Mouse (Mus musculus): ENCODE data around the gene Catip. TPM values are rescaled to one million over a fixed set of nuclear protein-coding genes. Genes with fewer than 3 reads are reported as not detected.

Catip gene
- total RNA-seq, 2 experiments from 2014 or later, result 0.12 TPM; not detected in 1

DNA sequence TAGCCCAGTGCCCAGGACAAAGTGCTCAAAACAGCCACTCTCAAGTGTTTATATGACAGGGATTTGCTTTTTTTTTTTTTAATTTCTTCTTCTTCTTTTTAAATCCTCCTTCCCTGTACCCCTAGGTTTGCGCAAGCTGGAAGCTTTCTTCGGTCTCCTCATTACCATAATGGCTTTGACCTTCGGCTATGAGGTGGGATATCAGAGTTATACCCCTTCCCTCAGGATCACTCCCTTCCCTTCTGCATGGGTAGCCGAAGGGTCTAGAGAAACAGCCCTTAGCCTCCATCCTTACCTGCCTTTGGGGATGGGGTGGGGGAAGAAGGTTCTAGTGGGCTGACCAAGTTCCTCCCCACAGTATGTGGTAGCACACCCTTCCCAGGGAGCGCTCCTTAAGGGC lies 18.6 kb downstream of the Catip start:
- intact Hi-C loops (cut with DNase I), result no loop called here
- DNase-seq, result no peak

DNA sequence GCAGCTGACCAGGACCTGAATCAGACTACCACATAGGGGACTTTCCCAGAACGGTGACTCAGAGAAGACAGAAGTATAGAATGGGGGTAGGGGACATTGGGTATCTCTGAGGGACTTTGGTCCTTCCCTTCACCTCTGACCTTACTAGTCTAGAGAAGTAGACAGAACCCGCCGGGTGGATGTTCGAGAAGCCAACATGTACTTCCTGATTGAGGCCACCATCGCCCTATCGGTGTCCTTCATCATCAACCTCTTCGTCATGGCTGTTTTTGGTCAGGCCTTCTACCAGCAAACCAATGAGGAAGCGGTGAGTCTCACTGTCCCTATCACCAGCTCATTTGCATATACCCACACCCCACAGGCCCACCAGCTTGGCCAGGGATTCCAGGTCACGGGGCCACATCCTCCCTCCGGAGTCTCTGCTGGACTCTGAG lies 19.7 kb downstream of the Catip start:
- no peak for DNase-seq
- intact Hi-C loops (cut with DNase I), result no loop called here

DNA sequence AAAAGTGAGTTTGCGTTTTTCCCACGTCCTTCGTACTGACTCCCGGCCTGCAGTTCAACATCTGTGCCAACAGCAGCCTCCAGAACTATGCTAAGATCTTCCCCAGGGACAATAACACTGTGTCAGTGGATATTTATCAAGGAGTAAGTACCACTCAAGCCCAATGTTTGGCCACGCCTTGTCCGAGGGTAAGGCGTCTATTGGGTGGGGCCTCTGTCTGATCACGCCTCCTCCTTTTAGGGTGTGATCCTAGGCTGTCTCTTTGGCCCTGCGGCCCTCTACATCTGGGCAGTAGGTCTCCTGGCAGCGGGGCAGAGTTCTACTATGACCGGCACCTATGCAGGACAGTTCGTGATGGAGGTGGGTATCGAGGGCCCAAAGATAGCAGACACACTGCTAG lies 21.5 kb downstream of the Catip start:
- DNase-seq, result no peak
- intact Hi-C loops (cut with DNase I), result no loop called here

DNA sequence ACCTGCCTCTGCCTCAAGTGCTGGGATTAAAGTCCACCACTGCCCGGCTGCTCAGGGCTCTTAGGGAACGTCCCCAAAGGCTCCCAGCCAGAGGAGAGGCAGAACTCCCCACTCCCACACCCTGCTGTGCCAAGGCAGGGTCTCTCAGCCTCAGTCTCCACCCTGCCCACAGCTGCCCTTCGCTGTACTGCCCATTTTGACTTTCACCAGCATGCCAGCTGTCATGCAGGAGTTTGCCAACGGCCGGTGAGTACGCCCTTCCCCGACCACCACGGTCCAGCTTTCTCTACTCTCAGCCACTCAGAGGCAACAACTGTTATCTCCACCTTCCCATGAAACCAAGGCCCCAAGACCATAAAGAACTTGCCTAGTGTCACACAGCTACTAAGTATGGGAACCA lies 22.6 kb downstream of the Catip start:
- no peak for DNase-seq
- intact Hi-C loops (cut with DNase I), result no loop called here

DNA sequence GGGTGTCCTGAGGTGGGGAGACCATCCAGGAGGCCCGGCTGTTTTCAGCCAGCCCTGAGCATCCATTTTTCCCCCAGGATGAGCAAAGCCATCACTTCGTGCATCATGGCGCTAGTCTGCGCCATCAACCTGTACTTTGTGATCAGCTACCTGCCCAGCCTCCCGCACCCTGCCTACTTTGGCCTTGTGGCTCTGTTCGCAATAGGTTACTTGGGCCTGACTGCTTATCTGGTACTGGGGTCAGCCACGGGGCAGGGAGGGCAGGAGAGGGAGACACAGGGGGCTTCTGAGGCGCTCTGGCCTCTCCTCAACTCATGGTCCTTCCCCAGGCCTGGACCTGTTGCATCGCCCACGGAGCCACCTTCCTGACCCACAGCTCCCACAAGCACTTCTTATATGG lies 23.2 kb downstream of the Catip start:
- intact Hi-C loops (cut with DNase I), result no loop called here
- no peak for DNase-seq

DNA sequence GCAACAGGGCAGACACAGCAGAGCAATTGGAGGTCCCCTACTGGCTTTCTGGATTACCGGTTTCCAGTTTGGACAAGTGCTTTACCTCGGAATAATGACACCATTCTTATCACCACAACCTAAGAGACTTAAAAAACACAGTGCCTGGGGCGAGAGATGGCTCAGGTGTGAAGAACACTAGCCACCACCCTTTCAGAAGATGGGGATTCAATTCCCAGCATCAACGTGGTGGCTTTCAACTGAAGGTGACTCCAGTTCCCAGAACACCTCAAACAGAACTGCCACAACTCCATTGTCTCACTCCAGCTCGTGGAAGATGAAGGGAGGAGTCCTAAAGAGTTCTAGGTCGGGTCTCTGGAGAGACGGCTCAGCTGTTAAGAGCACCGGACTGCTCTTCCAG lies 23.6 kb downstream of the Catip start:
- no peak for DNase-seq
- intact Hi-C loops (cut with DNase I), result no loop called here

DNA sequence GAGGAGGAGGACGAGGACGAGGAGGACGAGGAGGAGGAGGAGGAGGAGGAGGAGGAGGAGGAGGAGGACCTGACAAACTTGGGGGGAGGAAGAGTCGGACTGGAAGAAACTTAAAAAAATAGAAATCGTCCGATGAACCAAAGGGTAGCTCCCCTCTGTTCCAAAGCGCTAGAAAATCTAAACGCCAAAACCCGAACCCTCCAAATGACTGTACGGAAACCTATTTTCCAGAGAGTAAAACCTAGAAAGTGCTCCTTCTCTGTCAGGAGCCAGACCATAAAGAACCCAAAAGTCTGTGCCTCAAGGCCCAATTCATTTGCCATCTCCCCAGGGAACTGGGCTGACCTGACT lies 24.4 kb downstream of the Catip start:
- DNase-seq, result no peak
- intact Hi-C loops (cut with DNase I), result no loop called here

DNA sequence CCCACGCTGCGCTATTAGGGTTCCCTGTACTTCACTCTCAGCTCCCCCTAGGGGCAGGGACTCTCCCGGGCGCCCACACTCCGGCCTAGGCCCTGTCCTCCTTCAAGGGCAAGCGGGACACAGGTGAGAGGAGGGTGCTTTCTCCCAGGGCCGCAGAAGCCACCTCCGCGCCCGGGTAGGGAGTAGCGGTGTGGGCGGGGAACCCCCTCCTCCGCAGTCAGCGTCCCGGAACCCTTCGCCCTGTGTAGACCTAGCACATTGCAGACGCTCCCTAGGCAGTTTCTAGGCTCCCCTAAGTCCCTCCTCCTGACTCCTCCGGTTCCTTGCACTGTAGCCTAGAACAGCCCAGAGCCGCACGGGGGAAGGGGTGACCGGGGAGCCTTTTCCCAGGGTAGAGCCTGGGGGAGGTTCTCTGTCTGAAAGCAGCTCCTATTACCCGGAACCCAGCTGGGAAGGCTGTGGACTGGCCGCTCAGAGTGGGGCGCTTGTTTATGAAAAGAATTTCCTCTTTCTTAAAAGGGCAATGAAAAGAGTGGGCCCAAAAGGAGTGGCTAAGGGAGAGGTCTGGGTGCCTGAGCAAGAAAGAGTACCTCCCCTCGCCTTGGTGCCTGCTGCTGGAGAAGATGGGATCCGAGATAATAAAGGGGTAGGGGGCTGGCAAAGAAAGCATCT lies 24.9 kb downstream of the Catip start:
- intact Hi-C loops (cut with DNase I), result no loop called here
- DNase-seq, result peak; percentile 92 to 97

DNA sequence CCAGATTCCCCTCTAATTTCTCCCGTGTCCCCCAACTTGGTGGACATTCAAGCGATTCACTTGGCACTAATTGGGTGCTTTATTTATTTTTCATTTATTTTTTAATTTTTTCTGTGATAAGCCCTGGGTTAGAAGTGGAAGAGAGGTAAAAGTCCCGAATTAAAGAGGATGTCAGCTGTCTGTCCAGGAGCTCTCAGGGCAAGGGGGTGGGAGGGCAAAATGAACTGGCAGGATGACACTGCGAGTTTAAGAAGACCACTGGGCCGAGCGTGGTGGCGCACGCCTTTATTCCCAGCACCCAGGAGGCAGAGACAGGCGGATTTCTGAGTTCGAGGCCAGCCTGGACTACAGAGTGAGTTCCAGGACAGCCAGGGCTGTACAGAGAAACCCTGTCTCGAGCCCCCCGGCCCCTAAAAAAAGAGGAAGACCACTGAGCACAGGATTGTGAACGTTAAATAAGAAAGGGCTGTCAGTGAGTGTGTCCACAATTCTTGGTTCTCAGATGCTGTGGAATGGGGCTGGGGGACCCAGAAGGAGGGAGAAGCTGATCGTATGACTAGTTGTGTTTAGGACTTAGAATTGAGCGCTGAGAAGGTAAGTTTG lies 25.6 kb downstream of the Catip start:
- intact Hi-C loops (cut with DNase I), result no loop called here
- DNase-seq, result no peak

DNA sequence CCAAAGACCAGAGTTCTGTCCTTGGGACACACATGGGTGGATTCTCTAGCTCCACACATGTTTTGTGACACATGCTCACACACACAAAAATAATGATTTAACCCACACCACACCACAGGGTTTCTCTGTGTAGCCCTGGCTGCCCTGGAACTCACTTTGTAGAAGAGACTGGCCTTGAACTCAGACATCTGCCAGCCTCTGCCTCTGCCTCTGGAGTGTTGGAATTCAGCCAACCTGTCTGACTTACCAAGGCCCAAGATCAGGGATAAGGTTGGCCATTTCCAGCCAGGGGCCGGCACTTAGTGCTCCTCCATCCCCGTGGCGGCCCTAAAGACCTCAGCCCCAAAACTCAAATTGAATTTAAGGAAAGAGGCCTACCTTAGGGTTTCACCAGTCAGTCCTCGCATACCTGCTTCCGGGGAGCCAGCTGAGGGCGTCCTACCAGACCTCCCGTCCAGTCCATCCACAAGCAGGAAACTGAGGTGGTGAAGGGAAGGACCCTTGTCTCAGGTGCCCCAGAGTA lies 26.6 kb downstream of the Catip start:
- DNase-seq, result no peak
- intact Hi-C loops (cut with DNase I), result no loop called here

DNA sequence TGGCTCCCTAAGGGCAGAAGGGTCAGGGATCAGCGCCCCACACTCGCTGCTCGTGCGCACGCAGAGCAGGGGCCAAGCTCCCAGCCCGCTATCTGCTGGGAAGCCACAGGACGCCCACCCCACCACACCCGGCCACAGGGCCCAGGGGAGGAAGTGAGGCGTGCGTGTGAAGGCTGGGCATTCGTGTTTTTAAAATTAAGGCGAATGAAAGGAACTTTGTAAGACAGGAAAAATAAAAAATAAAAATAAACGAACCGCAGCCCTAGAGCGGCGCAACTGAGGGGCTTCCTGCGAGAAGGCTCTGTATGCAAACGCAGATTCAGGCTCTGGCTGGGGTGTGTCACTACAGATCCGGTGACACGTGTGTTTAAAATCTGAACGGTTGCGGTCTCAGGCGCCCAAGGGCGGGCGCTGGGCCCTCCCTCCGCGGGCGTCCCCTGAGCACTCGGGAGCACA lies 28.0 kb downstream of the Catip start:
- intact Hi-C loops (cut with DNase I), result no loop called here
- no peak for DNase-seq

DNA sequence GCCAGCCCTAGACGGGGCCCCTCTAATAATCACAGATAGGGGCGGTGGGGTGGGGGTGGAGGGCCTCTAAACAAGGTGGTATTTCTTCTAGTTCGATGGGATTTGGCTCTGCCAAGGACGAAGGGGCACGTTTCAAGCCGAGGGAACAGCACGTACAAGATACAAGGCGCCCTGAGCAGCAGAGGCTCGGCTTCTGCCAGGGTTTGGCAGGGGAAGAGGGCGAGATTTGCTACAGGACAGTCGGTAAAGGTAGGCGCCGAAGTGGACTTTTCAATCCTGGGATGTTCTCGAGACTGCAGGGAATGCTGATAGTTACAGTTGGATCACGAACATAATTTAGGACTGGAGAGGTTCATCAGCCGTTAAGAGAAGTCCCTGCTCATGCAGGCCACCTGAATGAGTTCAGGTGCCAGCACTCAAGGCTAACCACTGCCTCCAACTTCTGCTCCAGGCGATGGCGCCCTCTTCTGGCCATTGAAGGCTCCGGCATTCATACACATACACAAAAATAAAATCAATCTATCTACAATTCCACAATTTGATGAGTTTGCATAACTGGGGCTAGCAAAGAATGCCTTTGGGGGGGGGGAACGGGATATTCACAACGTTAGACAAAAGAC lies 28.5 kb downstream of the Catip start:
- intact Hi-C loops (cut with DNase I), result no loop called here
- peak; percentile 63 to 67 for DNase-seq

DNA sequence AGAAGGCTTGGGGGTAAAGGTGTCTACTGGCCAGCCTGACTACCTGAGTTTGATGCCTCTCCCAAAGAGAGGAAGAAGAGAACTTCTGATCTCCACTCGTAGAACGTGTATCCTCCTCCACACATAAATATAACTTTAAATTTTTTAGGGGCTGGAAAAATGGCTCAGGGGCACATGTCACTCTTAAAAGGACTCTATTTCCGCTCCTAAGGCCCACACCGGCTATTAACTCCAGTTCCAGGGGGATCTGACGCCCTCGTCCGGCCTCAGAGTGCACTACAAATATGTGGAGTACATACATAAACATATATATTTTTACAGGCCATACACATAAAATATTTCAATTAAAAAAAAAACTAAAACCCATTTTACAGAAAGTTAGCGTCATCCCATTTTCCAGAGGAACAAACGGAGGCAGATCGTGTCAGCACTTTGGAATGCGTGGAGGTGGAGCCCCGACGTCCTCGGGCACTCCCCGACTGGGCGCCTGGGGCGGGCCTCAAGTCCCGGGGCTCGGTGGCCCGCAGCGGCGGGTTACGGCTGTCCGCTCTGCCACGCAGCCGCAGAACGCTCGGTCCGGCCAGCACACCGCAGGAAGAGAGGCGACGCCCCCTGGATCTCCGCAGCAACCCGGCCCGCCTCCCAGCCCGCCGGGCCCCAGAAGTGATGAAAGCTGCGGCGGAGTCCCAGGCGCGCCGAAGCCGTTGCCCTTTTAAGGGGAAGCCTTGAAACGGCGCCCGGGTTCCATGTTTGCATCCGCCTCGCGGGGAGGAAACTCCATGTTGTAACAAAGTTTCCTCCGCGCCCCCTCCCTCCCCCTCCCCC lies 29.2 kb downstream of the Catip start, which contains the start of gene Ctdsp1:
Gene Ctdsp1 (plus strand): TSS at position 586 of the 825 bp plus-strand sequence.
- DNase-seq, result peak; percentile 95 to 98
- intact Hi-C loops (cut with DNase I), result no loop called here

DNA sequence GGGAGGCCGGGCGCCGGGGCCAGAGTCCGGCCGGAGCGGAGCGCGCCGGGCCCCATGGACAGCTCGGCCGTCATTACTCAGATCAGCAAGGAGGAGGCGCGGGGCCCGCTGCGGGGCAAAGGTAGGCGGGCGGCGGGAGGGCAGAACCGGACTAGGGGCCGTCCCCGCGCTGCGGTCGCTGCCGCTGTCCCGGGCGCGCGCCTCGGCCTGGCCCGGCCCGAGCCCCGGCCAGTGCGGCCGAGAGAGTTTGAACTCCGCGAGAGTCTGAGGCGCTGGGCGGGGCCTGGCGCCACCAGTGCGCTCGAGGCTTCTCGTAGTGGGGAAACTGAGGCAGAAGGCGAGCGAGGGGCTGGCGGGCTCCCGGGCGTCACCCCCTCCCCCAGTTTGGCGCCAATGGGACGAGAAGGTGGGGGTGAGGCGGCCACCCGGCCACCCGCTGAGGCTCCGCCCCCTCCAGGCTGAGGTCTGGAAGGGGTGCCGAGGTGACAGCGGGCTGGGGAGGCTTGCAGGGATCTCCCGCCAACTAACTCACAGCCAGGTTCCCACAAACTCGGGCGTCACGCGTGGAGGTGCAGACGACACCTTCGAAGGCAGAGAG lies 30.0 kb downstream of the Catip start:
- intact Hi-C loops (cut with DNase I), result no loop called here
- peak; percentile 78 to 81 for DNase-seq

DNA sequence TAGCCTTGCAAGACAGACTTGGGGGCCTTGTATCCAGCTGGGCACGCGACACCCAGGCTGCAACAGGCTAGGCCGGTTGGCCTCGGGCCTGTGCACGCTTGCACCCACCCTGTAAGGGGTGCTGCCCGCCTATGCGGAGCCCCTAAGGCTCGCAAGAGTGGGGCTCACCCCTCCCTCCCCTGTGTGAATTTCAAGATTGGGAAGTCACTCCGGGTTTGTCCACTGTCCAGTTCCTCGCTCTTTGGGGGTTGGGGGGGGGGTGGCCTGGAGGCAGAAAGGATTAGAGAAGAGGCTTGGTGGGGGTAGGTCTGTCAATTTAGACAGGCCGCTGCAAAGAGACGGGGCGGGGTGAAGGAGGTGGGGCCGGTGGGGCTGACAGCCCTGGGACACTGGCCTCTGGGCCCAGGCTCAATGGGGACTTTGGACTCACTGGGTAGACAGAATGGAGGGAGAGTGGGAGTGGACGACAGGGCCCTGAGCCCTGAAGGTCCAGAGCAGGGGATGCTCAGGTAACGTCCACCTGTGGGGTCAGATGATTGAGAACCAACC lies 30.6 kb downstream of the Catip start:
- intact Hi-C loops (cut with DNase I), result no loop called here
- DNase-seq, result no peak

DNA sequence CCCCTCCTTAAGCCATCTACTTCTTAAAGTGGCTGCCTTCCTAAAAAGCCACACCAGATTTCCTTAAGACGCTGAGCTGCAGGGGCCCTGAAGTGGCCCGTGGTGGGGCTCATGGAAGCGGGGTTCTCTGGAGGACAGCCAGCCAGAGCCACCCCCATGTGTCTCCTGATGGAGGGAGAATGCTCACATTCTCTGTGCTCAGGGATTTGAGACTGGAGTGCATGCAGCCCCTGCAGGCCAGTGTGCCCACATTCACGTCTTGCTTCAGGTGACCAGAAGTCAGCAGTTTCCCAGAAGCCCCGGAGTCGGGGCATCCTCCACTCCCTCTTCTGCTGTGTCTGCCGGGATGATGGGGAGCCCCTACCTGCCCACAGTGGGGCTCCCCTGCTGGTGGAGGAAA lies 31.1 kb downstream of the Catip start:
- no peak for DNase-seq
- intact Hi-C loops (cut with DNase I), result no loop called here

DNA sequence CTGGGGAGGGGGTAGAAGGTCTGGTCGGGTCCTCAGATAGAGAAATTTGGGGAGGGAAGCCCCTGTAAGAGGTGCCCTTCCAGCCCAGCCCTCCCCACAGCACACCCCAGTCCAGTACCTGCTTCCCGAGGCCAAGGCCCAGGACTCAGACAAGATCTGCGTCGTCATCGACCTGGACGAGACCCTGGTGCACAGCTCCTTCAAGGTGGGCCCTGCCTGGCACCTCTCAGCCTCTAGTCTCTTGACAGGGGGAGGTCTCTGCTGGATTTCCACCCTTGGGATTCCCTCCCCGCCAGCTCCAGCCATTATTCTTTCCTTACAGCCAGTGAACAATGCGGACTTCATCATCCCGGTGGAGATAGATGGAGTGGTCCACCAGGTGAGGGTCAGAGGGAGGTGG lies 31.8 kb downstream of the Catip start:
- DNase-seq, result no peak
- intact Hi-C loops (cut with DNase I), result no loop called here

DNA sequence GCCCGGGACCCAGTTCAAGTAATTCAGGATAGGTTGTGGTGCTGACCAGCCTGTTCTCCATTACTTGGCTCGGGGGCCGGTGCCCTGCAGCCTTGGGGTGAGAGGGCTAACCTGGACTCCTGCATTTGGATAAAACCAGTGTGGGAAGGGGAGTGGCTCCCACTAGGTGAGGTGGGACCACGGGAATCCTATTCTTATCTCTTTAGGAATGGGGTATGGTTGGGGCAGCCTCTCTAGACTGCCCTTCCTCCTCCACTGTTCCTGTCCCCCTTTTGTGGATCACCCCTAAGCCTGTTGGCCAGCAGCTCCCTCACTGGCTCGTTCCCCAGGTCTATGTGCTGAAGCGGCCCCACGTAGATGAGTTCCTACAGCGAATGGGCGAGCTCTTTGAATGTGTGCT lies 32.4 kb downstream of the Catip start:
- no peak for DNase-seq
- intact Hi-C loops (cut with DNase I), result no loop called here

DNA sequence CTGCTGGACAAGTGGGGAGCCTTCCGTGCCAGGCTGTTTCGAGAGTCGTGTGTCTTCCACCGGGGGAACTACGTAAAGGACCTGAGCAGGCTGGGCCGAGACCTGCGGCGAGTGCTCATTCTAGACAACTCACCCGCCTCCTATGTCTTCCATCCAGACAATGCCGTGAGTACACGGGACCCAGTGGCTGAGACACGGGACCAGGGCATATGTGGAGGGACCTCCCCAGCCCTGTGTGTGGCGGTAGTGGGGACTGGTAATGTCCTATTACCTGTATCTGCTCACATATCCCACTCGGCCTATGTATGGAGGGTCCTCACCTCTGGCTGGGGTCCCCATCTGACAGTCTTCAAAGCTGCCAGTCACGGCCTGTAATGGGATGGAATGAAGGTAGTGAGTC lies 33.0 kb downstream of the Catip start:
- intact Hi-C loops (cut with DNase I), result no loop called here

DNA sequence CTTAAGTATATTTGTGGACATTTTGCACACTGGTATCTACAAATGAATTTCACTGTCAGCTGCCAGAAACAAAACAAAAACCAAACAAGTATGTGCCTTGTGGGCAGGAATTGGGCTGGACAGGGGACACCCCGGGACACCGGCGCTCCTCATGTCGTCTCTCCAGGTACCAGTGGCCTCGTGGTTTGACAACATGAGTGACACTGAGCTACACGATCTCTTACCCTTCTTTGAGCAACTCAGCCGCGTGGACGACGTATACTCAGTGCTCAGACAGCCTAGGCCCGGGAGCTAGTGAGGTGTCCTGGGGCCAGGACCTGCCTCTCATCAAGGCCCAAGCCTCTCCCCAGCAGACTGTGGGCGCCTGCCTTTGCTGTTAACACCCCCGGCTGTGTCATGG lies 33.4 kb downstream of the Catip start:
- intact Hi-C loops (cut with DNase I), result no loop called here
- no peak for DNase-seq

More for the DNA sequence above, 33.0 kb downstream of the Catip start:
- DNase-seq, result no peak

All from gastrocnemius, postnatal 36 days (tissue).